Mouse (Mus musculus) CH12.LX (cell line): ENCODE measurements around the gene Siae.

Experiments used
- CHD2 ChIP-seq: IDR thresholded peaks from 2 replicates; pipeline ENCODE4 v1.6.1; 2011; ENCODE audit warnings: low read length, improper control_type of control experiment
- CTCF ChIP-seq, 2 experiments: IDR thresholded peaks in 1 of 2; conservative IDR thresholded peaks in 1 of 2; 2 replicates each; pipeline ENCODE4 v1.5.1; 2011 to 2012; ENCODE audit warnings: low read depth in 2 of 2, low read length in 2 of 2, improper control_type of control experiment in 1 of 2, inconsistent platforms in 1 of 2, mild to moderate bottlenecking in 1 of 2, moderate library complexity in 1 of 2
- E2F4 ChIP-seq: IDR thresholded peaks from 2 replicates; pipeline ENCODE4 v1.6.1; 2011; ENCODE audit warnings: low read depth, low read length, improper control_type of control experiment; ENCODE audit not compliant: insufficient replicate concordance
- EP300 ChIP-seq: IDR thresholded peaks from 2 replicates; pipeline ENCODE4 v1.6.1; 2011; ENCODE audit warnings: low read length, improper control_type of control experiment
- HCFC1 ChIP-seq: IDR thresholded peaks from 2 replicates; pipeline ENCODE4 v1.6.1; 2012; ENCODE audit warnings: low read depth, mild to moderate bottlenecking, inconsistent platforms, low read length, improper control_type of control experiment
- JUND ChIP-seq: conservative IDR thresholded peaks from 2 replicates; pipeline ENCODE4 v1.6.1; 2011; ENCODE audit warnings: low read depth, low read length, improper control_type of control experiment
- NELFE ChIP-seq: IDR thresholded peaks from 2 replicates; pipeline ENCODE4 v1.6.1; 2011; ENCODE audit warnings: low read depth, low read length, improper control_type of control experiment
- POLR2A ChIP-seq: IDR thresholded peaks from 2 replicates; pipeline ENCODE4 v1.6.1; 2011; ENCODE audit warnings: low read depth, mild to moderate bottlenecking, improper control_type of control experiment, low read length
- POLR2AphosphoS2 ChIP-seq: IDR thresholded peaks from 2 replicates; pipeline ENCODE4 v1.6.1; 2011; ENCODE audit warnings: low read depth, low read length, improper control_type of control experiment
- TCF12 ChIP-seq: IDR thresholded peaks from 2 replicates; pipeline ENCODE4 v1.6.1; 2014; ENCODE audit warnings: low read depth, mild to moderate bottlenecking, inconsistent platforms, low read length, improper control_type of control experiment
- UBTF ChIP-seq: IDR thresholded peaks from 2 replicates; pipeline ENCODE4 v1.6.1; 2012; ENCODE audit warnings: low read depth, mild to moderate bottlenecking, inconsistent platforms, low read length, improper control_type of control experiment, moderate library complexity
- ZC3H11A ChIP-seq: IDR thresholded peaks from 2 replicates; pipeline ENCODE4 v1.6.1; 2012; ENCODE audit warnings: low read depth, mild to moderate bottlenecking, inconsistent platforms, low read length, improper control_type of control experiment
- ZMIZ1 ChIP-seq: IDR thresholded peaks from 2 replicates; pipeline ENCODE4 v1.6.1; 2012; ENCODE audit warnings: low read depth, mild to moderate bottlenecking, inconsistent platforms, low read length, improper control_type of control experiment
- ZNF384 ChIP-seq: IDR thresholded peaks from 2 replicates; pipeline ENCODE4 v1.6.1; 2012; ENCODE audit warnings: low read depth, low read length, improper control_type of control experiment, inconsistent platforms

DNA sequence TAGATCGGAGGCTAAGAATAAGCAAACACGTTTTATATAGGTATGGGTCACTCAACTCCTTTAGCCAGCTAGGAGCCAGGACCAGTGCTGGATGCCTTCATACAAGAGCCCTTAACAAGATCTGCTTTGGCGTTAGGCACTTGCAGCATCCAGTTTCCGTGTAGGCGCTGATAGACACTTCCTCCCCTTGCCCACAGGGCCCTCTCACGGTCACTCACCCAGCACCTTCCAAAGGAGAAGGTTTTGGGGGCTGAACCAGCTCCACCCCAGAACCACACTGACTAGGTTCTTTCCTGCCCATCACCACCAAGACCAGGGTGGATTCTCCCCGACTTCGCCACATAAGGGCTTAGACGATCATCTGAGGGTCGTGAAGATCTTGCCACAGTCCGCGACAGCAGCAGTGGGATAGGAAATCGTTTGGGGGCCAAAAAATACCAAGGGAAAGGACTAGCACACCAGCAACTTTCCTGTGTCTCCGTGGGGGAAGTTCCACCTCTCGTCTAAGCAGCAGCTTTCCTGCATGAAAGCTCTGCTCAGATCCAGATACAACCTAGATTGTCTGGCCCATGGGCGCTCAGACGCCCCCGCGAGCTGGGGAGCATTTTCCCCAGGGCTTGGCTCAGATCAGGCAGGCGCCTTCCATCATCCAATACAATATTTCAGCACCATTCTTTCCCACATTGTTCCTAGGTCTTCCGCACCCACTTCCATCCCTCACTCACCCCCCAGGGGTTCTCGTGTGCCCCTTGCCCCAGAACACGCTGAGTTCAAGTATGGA lies 3.6 kb upstream of the Siae start:
- TF ChIP-seq EP300 (no peak), CTCF (conservative IDR thresholded peaks at IDR 0.05 in 1 of 2, IDR thresholded peaks at IDR 0.05 in 1 of 2; ENCODE audit: low read depth in 2 of 2, low read length in 2 of 2) (no peak), POLR2A (no peak), UBTF (no peak), ZNF384 (no peak), NELFE (no peak), ZMIZ1 (no peak), TCF12 (no peak), JUND (no peak), E2F4 (no peak), HCFC1 (no peak), POLR2AphosphoS2 (no peak), CHD2 (no peak), ZC3H11A (no peak)
